Mouse (Mus musculus) kidney, postnatal 14 days (tissue): ENCODE measurements around the gene Fam50b.

ENCODE experiments used
- DNase-seq: peaks from one replicate; pipeline ENCODE4 v3.0.0; 2022; ENCODE audit warnings: mixed read lengths

Gene Fam50b

GRCm38 (mm10) chr13:34734686-34735085 lies at the start of gene Fam50b:
Gene Fam50b (plus strand): TSS chr13:34734850.
- no peak for DNase-seq

GRCm38 (mm10) chr13:34685008-34685765 lies 49.5 kb upstream of the Fam50b start:
- DNase-seq, result no peak

- DNase-seq, result no peak
Observed at GRCm38 (mm10) chr13:34691049-34691448, 43.6 kb upstream of the Fam50b start.

- no peak for DNase-seq
Observed at GRCm38 (mm10) chr13:34693111-34693510, 41.5 kb upstream of the Fam50b start.

GRCm38 (mm10) chr13:34696734-34697332 lies 37.8 kb upstream of the Fam50b start:
- DNase-seq, result no peak

GRCm38 (mm10) chr13:34700091-34700490 lies 34.6 kb upstream of the Fam50b start:
- DNase-seq, result no peak

GRCm38 (mm10) chr13:34700630-34701029 lies 34.0 kb upstream of the Fam50b start:
- DNase-seq, result no peak

- no peak for DNase-seq
Observed at GRCm38 (mm10) chr13:34703301-34703700, 31.3 kb upstream of the Fam50b start.

- no peak for DNase-seq
Observed at GRCm38 (mm10) chr13:34703795-34704194, 30.9 kb upstream of the Fam50b start.

- DNase-seq, result no peak
Observed at GRCm38 (mm10) chr13:34704835-34705234, 29.8 kb upstream of the Fam50b start.

GRCm38 (mm10) chr13:34708955-34709354 lies 25.7 kb upstream of the Fam50b start:
- DNase-seq, result peak; percentile 92

GRCm38 (mm10) chr13:34709566-34709965 lies 25.1 kb upstream of the Fam50b start:
- no peak for DNase-seq

GRCm38 (mm10) chr13:34711410-34711809 lies 23.2 kb upstream of the Fam50b start:
- DNase-seq, result no peak

GRCm38 (mm10) chr13:34712881-34713280 lies 21.8 kb upstream of the Fam50b start:
- no peak for DNase-seq

GRCm38 (mm10) chr13:34715437-34715838 lies 19.2 kb upstream of the Fam50b start:
- DNase-seq, result no peak

GRCm38 (mm10) chr13:34724831-34725592 lies 9.6 kb upstream of the Fam50b start:
- DNase-seq, result peak; percentile 61

- peak; percentile 82 for DNase-seq
Observed at GRCm38 (mm10) chr13:34725800-34726476, 8.7 kb upstream of the Fam50b start.

GRCm38 (mm10) chr13:34726477-34726805 lies 8.2 kb upstream of the Fam50b start:
- DNase-seq, result no peak

GRCm38 (mm10) chr13:34727060-34727459 lies 7.6 kb upstream of the Fam50b start:
- DNase-seq, result no peak

- no peak for DNase-seq
Observed at GRCm38 (mm10) chr13:34731551-34731950, 3.1 kb upstream of the Fam50b start.

GRCm38 (mm10) chr13:34733780-34734179 lies 870 bp upstream of the Fam50b start:
- DNase-seq, result no peak

- DNase-seq, result no peak
Observed at GRCm38 (mm10) chr13:34737968-34738698, 3.5 kb downstream of the Fam50b start.

- no peak for DNase-seq
Observed at GRCm38 (mm10) chr13:34738699-34738973, 4.0 kb downstream of the Fam50b start.
